Mouse (Mus musculus) intestine, embryonic 15.5 days (tissue): ENCODE data around the gene Mrps36. TPM values are rescaled to one million over a fixed set of nuclear protein-coding genes. Genes with fewer than 3 reads are reported as not detected.
A peak's percentile ranks its signal among the peaks of the same experiment; 100 is the strongest.
"Not testable (repeated sequence)": the region's sequence is repeated elsewhere in the genome, so short reads cannot be mapped to it uniquely, and the experiment has no call there.

Experiments
- ATAC-seq: fragments of 200-750 bp; cut with Nextera tagmentation; 2 replicates; pipeline ENCODE4 v1.8.0; 2017; ENCODE audit warnings: moderate TSS enrichment, moderate library complexity
- H3K27ac ChIP-seq: fragments of 300-500 bp; sonication (generic); 2 replicates; pipeline ENCODE4 v1.5.1; 2015; ENCODE audit warnings: mild to moderate bottlenecking, inconsistent platforms
- H3K27me3 ChIP-seq: fragments of 300-500 bp; sonication (generic); replicated peaks from 2 replicates; pipeline ENCODE4 v1.6.1; 2015; ENCODE audit warnings: inconsistent platforms
- H3K36me3 ChIP-seq: fragments of 300-500 bp; sonication (generic); 2 replicates; pipeline ENCODE4 v1.6.1; 2015; ENCODE audit warnings: inconsistent platforms
- H3K4me1 ChIP-seq: fragments of 300-500 bp; sonication (generic); replicated peaks from 2 replicates; pipeline ENCODE4 v1.6.1; 2015; ENCODE audit warnings: inconsistent platforms
- H3K4me2 ChIP-seq: fragments of 300-500 bp; sonication (generic); replicated peaks from 2 replicates; pipeline ENCODE4 v1.6.1; 2015; ENCODE audit warnings: mild to moderate bottlenecking, inconsistent platforms
- H3K4me3 ChIP-seq: fragments of 300-500 bp; sonication (generic); replicated peaks from 2 replicates; pipeline ENCODE4 v1.5.1; 2015; ENCODE audit warnings: inconsistent platforms
- H3K9ac ChIP-seq: fragments of 300-500 bp; sonication (generic); 2 replicates; pipeline ENCODE4 v1.6.1; 2015; ENCODE audit warnings: inconsistent platforms
- H3K9me3 ChIP-seq: fragments of 300-500 bp; sonication (generic); 2 replicates; pipeline ENCODE4 v1.6.1; 2016; ENCODE audit warnings: inconsistent platforms
- WGBS: fragments of 180-500 bp; shearing (Covaris S2); methylation state at CpG from one replicate; pipeline ENCODE4 v1.1.7; 2015; 5-methylcytosine and 5-hydroxymethylcytosine counted together
- polyA plus RNA-seq: library from polyadenylated mRNA; unstranded; fragments of >200 nt; fragmentation: Nextera tagmentation; extraction: Ambion mirVana; gene quantifications from 2 replicates; pipeline ENCODE4 v1.2.1, GENCODE M21; 2015

Gene Mrps36
- polyA plus RNA-seq: 253 and 271 TPM in 2 replicates

DNA sequence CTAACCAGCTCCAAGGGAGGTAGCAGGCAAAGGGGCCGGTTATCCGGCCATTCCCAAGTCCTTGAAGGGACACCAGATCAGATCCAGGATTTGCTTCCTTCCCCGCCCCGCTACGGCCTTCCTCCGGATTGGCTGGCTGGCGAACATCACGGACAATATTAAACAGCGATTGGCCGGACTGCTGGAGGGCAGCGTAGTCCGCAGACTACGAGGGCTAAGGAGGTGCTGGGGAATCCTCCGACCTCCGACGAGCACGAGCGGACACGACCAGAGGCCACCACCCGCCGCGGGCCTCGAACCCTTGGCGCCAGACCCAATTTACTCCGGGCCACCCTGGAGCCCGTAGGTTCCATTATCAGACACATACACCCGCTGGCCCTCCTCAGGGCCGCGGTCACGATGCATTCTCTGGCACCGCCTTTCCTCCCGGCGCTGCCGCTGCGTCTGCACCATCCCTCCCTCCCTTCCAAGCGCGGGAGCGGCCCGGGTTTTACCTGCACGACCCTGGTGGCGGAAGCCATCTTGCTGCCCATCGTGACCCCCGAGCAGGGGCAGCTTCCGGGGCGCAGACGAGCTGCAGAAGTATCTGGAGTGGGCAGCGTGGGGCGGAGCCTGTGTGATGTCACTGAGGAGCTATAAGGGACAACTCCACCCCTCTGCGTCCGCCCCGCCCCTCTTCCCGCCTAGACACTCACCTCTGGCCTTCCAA lies at the start of gene Mrps36:
TSS of gene Mrps36 (minus strand) at position 624 of the 709 bp plus-strand sequence.
- peaks cover 9% of the 10 kb centered on the region for H3K4me1 ChIP-seq
- WGBS: 0% methylated on average over 52 of the region's 52 CpGs
- no peaks in the 10 kb centered on the region for H3K9me3 ChIP-seq

DNA sequence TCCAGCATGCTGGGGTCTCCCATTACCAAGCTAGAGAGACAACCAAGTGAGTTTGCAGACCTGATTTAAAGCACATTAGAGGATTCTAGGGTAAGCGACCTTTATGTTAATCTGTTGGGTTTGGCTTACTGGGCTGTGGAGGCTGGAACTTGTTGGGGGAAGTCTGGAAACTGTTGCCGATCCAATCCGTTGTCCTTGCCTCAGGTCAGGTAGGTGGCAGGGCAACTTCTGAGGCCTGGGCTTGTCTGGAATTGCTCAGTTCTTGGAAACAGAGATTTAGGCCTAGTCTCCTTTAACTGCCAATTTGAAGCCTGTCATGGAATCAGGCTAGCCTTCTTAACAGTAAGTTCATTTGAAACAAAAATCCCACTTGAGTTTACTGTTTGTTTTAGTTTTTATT lies 44.6 kb upstream of the Mrps36 start:
- no peak overlapping the region for H3K9ac ChIP-seq
- H3K27me3 ChIP-seq: no peaks in the 10 kb centered on the region
- no peak for ATAC-seq
- H3K4me1 ChIP-seq: peaks cover 10% of the 10 kb centered on the region
- no peak overlapping the region for H3K4me2 ChIP-seq
- no peaks in the 10 kb centered on the region for H3K9me3 ChIP-seq
- WGBS: 83% methylated on average over 3 of the region's 3 CpGs
- H3K27ac ChIP-seq: no peak overlapping the region
- H3K36me3 ChIP-seq: no peaks in the 10 kb centered on the region
- H3K4me3 ChIP-seq: no peak overlapping the region

More for the DNA sequence above, at the start of gene Mrps36:
- Histone ChIP-seq H3K27me3 (no peaks in the 10 kb centered on the region), H3K36me3 (no peaks in the 10 kb centered on the region), H3K4me3 (peak within 1 kb of the TSS; percentile 73), H3K9ac (peak within 1 kb of the TSS; percentile 92), H3K4me2 (peak within 1 kb of the TSS; percentile 70), H3K27ac (peak within 1 kb of the TSS; percentile 98)
- ATAC-seq: peak; percentile 97

DNA sequence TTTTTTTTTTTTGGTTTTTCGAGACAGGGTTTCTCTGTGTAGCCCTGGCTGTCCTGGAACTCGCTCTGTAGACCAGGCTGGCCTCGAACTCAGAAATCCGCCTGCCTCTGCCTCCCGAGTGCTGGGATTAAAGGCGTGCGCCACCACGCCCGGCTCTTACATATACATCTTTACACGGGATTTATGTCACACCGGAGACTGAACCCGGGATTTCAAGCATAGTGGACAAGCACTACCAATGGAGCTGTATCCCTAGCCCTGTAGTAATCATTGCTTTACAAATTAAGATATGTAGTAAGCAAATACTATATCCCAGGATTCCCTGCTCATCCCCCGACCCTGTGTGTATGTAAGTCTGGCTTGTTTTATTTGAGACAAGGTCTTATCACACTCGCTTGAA lies 43.6 kb upstream of the Mrps36 start:
- ATAC-seq, H3K4me2 ChIP-seq, H3K27me3 ChIP-seq, H3K9me3 ChIP-seq, H3K27ac ChIP-seq, H3K9ac ChIP-seq, H3K4me3 ChIP-seq, H3K36me3 ChIP-seq: not testable (repeated sequence)
- peaks cover 15% of the 10 kb centered on the region for H3K4me1 ChIP-seq
- 94% methylated on average over 12 of the region's 14 CpGs for WGBS

DNA sequence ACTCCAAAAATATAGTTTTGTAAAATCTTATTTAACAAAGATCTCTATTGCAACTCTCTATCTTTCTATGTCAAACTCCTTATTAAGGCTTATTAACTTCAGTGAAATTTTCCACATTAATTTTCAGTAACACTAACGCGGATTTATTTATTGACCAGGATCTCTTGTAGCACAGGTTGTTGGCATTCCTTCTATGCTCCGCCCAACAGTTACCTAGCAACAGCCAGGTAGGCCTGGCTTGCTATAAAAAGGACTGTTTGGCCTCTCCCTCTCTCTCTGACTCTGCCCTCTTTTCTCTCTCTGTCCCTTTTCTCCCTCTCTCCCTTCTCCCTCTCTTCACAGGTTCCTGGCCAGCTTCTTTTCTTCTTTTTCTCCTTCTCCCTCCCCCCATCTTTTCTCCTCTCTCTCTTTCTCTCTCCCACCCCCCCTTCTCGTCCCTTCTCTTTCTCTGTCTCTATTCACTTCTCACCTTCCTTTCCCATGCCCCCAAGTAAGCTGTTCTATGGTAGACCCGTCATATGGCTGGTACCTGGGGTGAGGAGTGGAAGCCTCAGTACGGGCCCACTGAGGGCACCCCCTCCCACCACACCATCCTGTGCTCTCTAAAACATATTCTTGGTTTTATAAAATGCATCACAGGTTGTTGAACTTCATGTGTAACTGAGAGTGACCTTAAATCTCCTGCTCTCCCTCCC lies 43.0 kb upstream of the Mrps36 start:
- no peak overlapping the region for H3K4me2 ChIP-seq
- ATAC-seq: 0 out of 2 replicates have a peak, but pooled peaks have one; percentile 37
- H3K36me3 ChIP-seq: peaks cover 7% of the 10 kb centered on the region; the same call in 1 of the 2 replicates
- no peak overlapping the region for H3K27ac ChIP-seq
- H3K27me3 ChIP-seq: no peaks in the 10 kb centered on the region
- WGBS: 63% methylated on average over 6 of the region's 6 CpGs
- peaks cover 15% of the 10 kb centered on the region for H3K4me1 ChIP-seq
- no peaks in the 10 kb centered on the region for H3K9me3 ChIP-seq
- H3K9ac ChIP-seq: no peak overlapping the region
- no peak overlapping the region for H3K4me3 ChIP-seq

DNA sequence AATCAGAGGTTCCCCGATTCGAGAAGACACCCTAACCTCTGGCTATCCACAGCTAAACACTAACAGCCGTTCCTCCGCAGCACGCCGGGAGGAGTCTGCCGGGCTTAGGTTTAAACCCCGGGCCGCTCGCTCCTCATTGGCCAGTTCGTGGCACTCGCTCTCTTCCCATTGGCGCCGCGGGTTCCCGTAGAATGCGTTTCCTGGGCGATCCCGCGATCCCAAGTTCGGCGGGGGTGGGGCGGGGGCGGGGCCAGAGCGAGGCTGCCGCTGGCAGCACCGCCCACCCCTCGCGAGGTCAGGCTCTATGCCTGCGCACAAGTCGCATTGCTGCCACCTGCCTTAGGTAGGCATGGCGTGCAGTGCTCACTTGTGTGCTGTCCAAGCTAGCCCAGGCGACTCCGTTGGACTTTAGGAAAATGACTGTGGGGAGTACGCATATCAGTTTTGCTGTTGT lies 42.0 kb upstream of the Mrps36 start, which contains the start of gene Ccnb1:
TSS of gene Ccnb1 (minus strand) at position 157 of the 454 bp plus-strand sequence.
- peak; percentile 98 for ATAC-seq
- peak within 1 kb of the TSS; percentile 80 for H3K4me2 ChIP-seq
- under 1% methylated on average over 35 of the region's 35 CpGs for WGBS
- peak within 1 kb of the TSS; percentile 67 for H3K27ac ChIP-seq
- no peaks in the 10 kb centered on the region for H3K9me3 ChIP-seq
- no peaks in the 10 kb centered on the region for H3K27me3 ChIP-seq
- H3K36me3 ChIP-seq: peaks cover 7% of the 10 kb centered on the region; the same call in 1 of the 2 replicates
- peak within 1 kb of the TSS; percentile 67 for H3K9ac ChIP-seq
- peaks cover 15% of the 10 kb centered on the region for H3K4me1 ChIP-seq
- H3K4me3 ChIP-seq: peak within 1 kb of the TSS; percentile 80

DNA sequence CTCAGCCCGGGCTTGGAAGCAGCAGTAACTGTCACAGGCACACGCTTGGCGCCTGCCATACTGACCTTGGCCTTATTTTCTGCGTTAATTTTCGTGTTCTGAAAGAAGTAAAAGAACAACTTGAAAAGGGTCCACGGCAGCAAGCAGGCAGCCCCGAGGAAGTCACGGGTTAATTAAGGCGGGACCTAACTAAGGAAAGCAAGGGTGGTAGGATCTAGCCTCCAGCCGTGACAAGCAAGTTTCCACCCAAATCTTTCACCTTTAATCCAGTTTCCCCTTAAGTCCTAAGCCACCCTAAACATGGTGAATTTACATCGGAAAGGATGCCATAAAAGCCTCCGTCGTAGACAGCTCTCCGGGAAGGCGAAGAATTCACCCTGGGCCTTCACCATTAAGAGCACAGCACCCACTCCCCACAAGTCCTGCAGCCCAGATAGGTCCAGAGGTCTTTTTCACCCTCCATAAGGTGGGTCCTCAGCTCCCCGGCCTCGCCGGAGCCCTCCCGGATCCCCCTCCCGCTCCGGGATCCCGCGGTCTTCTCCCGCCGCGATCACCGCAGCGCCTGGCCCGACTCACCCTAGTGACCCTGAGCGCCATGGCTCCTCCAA lies 41.5 kb upstream of the Mrps36 start:
- peak; percentile 50 for ATAC-seq
- Histone ChIP-seq H3K9ac (peak overlapping the region; percentile 67), H3K36me3 (peaks cover 7% of the 10 kb centered on the region; the same call in 1 of the 2 replicates), H3K4me2 (peak overlapping the region; percentile 80), H3K27ac (peak overlapping the region; percentile 67), H3K4me3 (peak overlapping the region; percentile 80), H3K27me3 (no peaks in the 10 kb centered on the region), H3K9me3 (no peaks in the 10 kb centered on the region), H3K4me1 (peaks cover 15% of the 10 kb centered on the region)
- WGBS: under 1% methylated on average over 30 of the region's 30 CpGs

DNA sequence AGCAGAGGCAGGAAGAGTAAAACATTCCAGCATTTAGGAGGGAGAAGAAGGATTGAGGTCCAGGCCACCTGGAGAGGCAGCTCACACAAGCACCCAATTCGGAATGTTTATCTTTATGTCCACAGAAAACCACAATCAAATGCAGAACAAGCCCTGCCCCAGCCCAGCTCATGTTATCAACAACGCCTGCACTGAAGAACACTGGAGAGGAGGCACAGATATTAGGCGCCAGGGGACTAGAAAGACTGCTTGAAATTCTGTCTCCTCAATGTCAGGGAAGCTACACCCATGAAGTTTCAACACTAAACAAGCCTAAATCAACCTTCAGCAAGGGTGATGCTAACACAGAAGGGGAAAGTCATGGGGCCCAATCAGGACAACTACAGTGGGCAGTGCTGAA lies 33.0 kb upstream of the Mrps36 start:
- 0 out of 2 replicates have a peak, but pooled peaks cover 7% of the 10 kb centered on the region for H3K4me1 ChIP-seq
- no peaks in the 10 kb centered on the region for H3K9me3 ChIP-seq
- WGBS: 72% methylated on average over 3 of the region's 3 CpGs
- H3K27me3 ChIP-seq: no peaks in the 10 kb centered on the region
- no peaks in the 10 kb centered on the region for H3K36me3 ChIP-seq
- ATAC-seq: no peak
- H3K4me2 ChIP-seq: no peak overlapping the region
- no peak overlapping the region for H3K9ac ChIP-seq
- no peak overlapping the region for H3K4me3 ChIP-seq
- H3K27ac ChIP-seq: no peak overlapping the region

DNA sequence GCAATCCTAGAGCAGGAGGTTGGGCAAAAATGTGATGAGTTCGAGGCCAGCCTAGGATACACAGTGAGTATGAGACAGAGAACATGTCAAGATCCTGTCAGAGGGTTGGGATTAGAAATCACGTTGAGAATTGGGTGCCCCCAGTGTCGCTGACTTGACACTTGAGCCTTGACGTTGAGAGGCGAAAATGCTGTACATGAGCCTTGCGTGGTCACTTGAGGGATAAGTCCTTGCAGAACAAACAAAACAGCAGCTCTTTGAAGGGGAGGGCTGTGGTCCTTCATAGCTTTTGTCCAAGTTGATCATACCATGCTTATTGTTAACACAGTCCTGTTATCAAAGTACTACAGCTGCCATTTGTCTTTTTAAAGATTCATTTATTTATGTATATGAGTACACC lies 32.3 kb upstream of the Mrps36 start:
- Histone ChIP-seq H3K36me3 (no peaks in the 10 kb centered on the region), H3K27ac (no peak overlapping the region), H3K4me1 (0 out of 2 replicates have a peak, but pooled peaks cover 7% of the 10 kb centered on the region), H3K9ac (no peak overlapping the region), H3K27me3 (no peaks in the 10 kb centered on the region), H3K4me3 (no peak overlapping the region), H3K4me2 (no peak overlapping the region), H3K9me3 (no peaks in the 10 kb centered on the region)
- ATAC-seq: no peak
- WGBS: 62% methylated on average over 6 of the region's 6 CpGs

DNA sequence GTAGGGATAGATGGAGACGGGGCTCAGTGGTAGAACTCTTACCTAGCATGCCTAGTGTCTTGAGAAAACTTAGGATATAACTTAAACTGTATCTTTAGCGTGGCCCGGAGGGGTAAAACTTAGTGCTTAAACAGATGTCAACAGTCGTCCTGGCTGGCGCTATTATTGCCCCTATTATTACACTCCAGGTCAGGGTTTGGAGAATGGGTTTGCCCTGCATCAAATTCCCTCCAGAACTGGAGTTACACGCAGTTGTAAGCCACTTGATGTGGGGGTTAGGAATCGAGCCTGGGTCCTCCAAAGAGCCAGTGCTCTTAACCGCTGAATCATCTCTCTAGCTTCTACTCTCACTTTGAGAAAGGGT lies 31.6 kb upstream of the Mrps36 start:
- Histone ChIP-seq H3K9ac (peak overlapping the region; percentile 80; the same call in 1 of the 2 replicates), H3K27ac (no peak overlapping the region), H3K4me3 (peak overlapping the region; percentile 84), H3K9me3 (no peaks in the 10 kb centered on the region), H3K27me3 (no peaks in the 10 kb centered on the region), H3K36me3 (no peaks in the 10 kb centered on the region), H3K4me2 (peak overlapping the region; percentile 92), H3K4me1 (0 out of 2 replicates have a peak, but pooled peaks cover 7% of the 10 kb centered on the region)
- WGBS: 9% methylated on average over 8 of the region's 8 CpGs
- ATAC-seq: peak; percentile 6; the same call in 1 of the 2 replicates

DNA sequence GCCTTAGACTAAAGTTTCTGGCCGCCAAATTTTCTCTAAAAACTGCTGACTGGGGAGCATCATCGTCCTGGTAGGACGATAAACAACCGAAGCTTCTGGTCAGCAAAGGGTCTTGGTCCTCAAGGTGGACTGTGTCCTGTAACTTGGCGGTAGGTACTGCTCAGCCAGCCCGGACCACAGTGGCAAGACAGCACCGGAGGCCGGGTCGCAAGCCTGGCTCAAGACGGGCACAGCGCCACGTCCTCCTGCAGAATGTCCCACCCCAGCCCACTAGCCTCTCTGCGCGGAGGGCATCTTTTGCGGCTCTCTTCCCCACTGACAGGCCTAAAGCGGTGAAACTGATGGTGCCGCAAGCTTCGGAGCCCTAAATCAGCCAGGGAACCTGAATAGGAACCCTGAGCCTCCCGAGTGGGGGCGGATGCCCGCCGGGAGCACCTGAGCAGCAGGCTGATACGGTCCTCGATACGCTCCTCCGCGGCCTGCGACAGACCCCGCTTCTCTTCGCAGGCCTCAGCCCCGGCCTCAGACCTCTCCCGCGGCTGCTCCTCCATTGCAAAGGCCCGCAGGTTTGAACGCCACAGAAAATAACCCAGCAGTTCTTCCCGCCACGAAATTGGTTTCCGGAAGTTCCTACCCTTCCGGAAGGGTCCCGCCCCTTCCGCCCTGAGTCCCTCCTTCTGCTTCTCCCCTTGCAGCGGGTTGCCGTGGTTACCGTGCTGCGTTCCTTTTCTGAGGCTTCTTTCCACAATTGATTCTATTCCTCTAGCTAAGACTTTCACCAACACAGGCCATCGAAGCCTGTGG lies 31.0 kb upstream of the Mrps36 start, which contains the start of gene Cenph:
TSS of gene Cenph (minus strand) at position 648 of the 804 bp plus-strand sequence.
- WGBS: under 1% methylated on average over 46 of the region's 46 CpGs
- Histone ChIP-seq H3K4me3 (peak within 1 kb of the TSS; percentile 84), H3K36me3 (no peaks in the 10 kb centered on the region), H3K4me2 (peak within 1 kb of the TSS; percentile 92), H3K4me1 (0 out of 2 replicates have a peak, but pooled peaks cover 7% of the 10 kb centered on the region), H3K9ac (peak within 1 kb of the TSS; percentile 80), H3K27me3 (no peaks in the 10 kb centered on the region), H3K9me3 (no peaks in the 10 kb centered on the region), H3K27ac (peak within 1 kb of the TSS; percentile 60; the same call in 1 of the 2 replicates)
- ATAC-seq: peak; percentile 95

DNA sequence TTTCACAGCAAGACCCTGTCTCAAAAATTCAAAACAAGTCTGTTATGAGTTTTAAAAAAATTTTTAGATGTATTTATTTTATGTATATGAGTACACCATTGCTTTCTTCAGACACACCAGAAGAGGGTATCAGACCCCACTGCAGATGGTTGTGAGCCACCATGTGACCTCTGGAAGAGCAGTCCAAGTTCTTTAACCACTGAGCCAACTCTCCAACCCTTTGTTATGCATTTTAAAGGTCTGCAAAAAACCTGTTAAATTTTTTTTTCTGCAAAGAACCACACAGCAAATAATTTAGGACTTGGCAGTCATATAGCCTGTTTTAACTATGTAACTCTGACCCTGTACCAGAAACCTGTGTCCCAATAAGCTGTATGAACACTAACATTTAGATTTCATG lies 30.2 kb upstream of the Mrps36 start:
- ATAC-seq: no peak
- H3K4me3 ChIP-seq: peak overlapping the region; percentile 84
- no peaks in the 10 kb centered on the region for H3K27me3 ChIP-seq
- H3K9ac ChIP-seq: peak overlapping the region; percentile 80; the same call in 1 of the 2 replicates
- peak overlapping the region; percentile 92 for H3K4me2 ChIP-seq
- H3K4me1 ChIP-seq: 0 out of 2 replicates have a peak, but pooled peaks cover 7% of the 10 kb centered on the region
- no peak overlapping the region for H3K27ac ChIP-seq
- H3K36me3 ChIP-seq: peaks cover 4% of the 10 kb centered on the region; the same call in 1 of the 2 replicates
- H3K9me3 ChIP-seq: no peaks in the 10 kb centered on the region
